Mouse (Mus musculus) heart, embryonic 13.5 days (tissue): Measurements from ENCODE around the gene Wwc2. TPM values are rescaled to one million over a fixed set of nuclear protein-coding genes. Genes with fewer than 3 reads are reported as not detected.

Experiments used
- ATAC-seq: fragments of 200-750 bp; cut with Nextera tagmentation; 2 replicates; pipeline ENCODE4 v1.8.0; 2017; ENCODE audit warnings: moderate TSS enrichment; ENCODE audit not compliant: insufficient number of reproducible peaks, low FRiP score, low TSS enrichment; ENCODE audit errors: extremely low read depth
- H3K27ac ChIP-seq: fragments of 300-500 bp; sonication (generic); replicated peaks from 2 replicates; pipeline ENCODE4 v1.5.1; 2015; ENCODE audit warnings: moderate library complexity, mild to moderate bottlenecking, inconsistent platforms
- H3K27me3 ChIP-seq: fragments of 300-500 bp; sonication (generic); replicated peaks from 2 replicates; pipeline ENCODE4 v1.6.1; 2015; ENCODE audit warnings: mild to moderate bottlenecking, inconsistent platforms
- H3K36me3 ChIP-seq: fragments of 300-500 bp; sonication (generic); 2 replicates; pipeline ENCODE4 v1.6.1; 2015; ENCODE audit warnings: mild to moderate bottlenecking, inconsistent platforms
- H3K4me1 ChIP-seq: fragments of 300-500 bp; sonication (generic); 2 replicates; pipeline ENCODE4 v1.6.1; 2015; ENCODE audit warnings: inconsistent platforms
- H3K4me2 ChIP-seq: fragments of 300-500 bp; sonication (generic); 2 replicates; pipeline ENCODE4 v1.6.1; 2015; ENCODE audit warnings: inconsistent platforms, mild to moderate bottlenecking, moderate library complexity
- H3K4me3 ChIP-seq: fragments of 300-500 bp; sonication (generic); 2 replicates; pipeline ENCODE4 v1.5.1; 2015; ENCODE audit warnings: moderate library complexity, mild to moderate bottlenecking, inconsistent platforms
- H3K9ac ChIP-seq: fragments of 300-500 bp; sonication (generic); 2 replicates; pipeline ENCODE4 v1.6.1; 2015; ENCODE audit warnings: inconsistent platforms, mild to moderate bottlenecking, moderate library complexity
- H3K9me3 ChIP-seq: fragments of 300-500 bp; sonication (generic); 2 replicates; pipeline ENCODE4 v1.6.1; 2016; ENCODE audit warnings: inconsistent platforms
- WGBS: fragments of 180-500 bp; shearing (Covaris S2); methylation state at CpG from one replicate; pipeline ENCODE4 v1.1.7; 2015; ENCODE audit warnings: mixed read lengths; 5-methylcytosine and 5-hydroxymethylcytosine counted together
- polyA plus RNA-seq: library from polyadenylated mRNA; unstranded; fragments of >200 nt; fragmentation: Nextera tagmentation; extraction: Ambion mirVana; gene quantifications from 2 replicates; pipeline ENCODE4 v1.2.1, GENCODE M21; 2015

Gene Wwc2
- polyA plus RNA-seq, 1 experiment from 2014 or later: 11.1 TPM

GRCm38 (mm10) chr8:47784436-47784835 lies 206.3 kb downstream of the Wwc2 start:
- H3K4me2 ChIP-seq: no peak overlapping the region
- H3K27ac ChIP-seq: no peak overlapping the region
- no peak for ATAC-seq
- peaks cover 8% of the 10 kb centered on the region for H3K4me1 ChIP-seq
- H3K9me3 ChIP-seq: no peaks in the 10 kb centered on the region
- no peaks in the 10 kb centered on the region for H3K36me3 ChIP-seq
- WGBS: 81% methylated on average over 7 of the region's 7 CpGs
- H3K27me3 ChIP-seq: no peaks in the 10 kb centered on the region
- H3K9ac ChIP-seq: no peak overlapping the region
- no peak overlapping the region for H3K4me3 ChIP-seq

- Histone ChIP-seq H3K9ac (no peak overlapping the region), H3K27me3 (no peaks in the 10 kb centered on the region), H3K4me1 (peaks cover 8% of the 10 kb centered on the region), H3K27ac (no peak overlapping the region), H3K9me3 (no peaks in the 10 kb centered on the region), H3K4me3 (no peak overlapping the region), H3K36me3 (no peaks in the 10 kb centered on the region), H3K4me2 (no peak overlapping the region)
- ATAC-seq: no peak
- WGBS: 82% methylated on average over 6 of the region's 6 CpGs
These were observed 206.8 kb downstream of the Wwc2 start for GRCm38 (mm10) chr8:47783944-47784343.

GRCm38 (mm10) chr8:47783544-47783943 lies 207.2 kb downstream of the Wwc2 start:
- H3K27ac ChIP-seq: no peak overlapping the region
- WGBS: 85% methylated on average over 2 of the region's 2 CpGs
- no peaks in the 10 kb centered on the region for H3K27me3 ChIP-seq
- no peak for ATAC-seq
- H3K4me2 ChIP-seq: no peak overlapping the region
- H3K9ac ChIP-seq: no peak overlapping the region
- H3K4me1 ChIP-seq: peaks cover 8% of the 10 kb centered on the region
- no peaks in the 10 kb centered on the region for H3K36me3 ChIP-seq
- H3K9me3 ChIP-seq: no peaks in the 10 kb centered on the region
- no peak overlapping the region for H3K4me3 ChIP-seq

GRCm38 (mm10) chr8:47781881-47782280 lies 208.8 kb downstream of the Wwc2 start:
- no peaks in the 10 kb centered on the region for H3K9me3 ChIP-seq
- H3K27me3 ChIP-seq: no peaks in the 10 kb centered on the region
- no peak overlapping the region for H3K9ac ChIP-seq
- H3K36me3 ChIP-seq: no peaks in the 10 kb centered on the region
- 88% methylated on average over 4 of the region's 4 CpGs for WGBS
- ATAC-seq: no peak
- H3K4me1 ChIP-seq: no peaks in the 10 kb centered on the region
- no peak overlapping the region for H3K4me3 ChIP-seq
- H3K4me2 ChIP-seq: no peak overlapping the region
- H3K27ac ChIP-seq: no peak overlapping the region

- Histone ChIP-seq H3K4me3 (no peak overlapping the region), H3K9me3 (no peaks in the 10 kb centered on the region), H3K27me3 (no peaks in the 10 kb centered on the region), H3K36me3 (no peaks in the 10 kb centered on the region), H3K27ac (no peak overlapping the region), H3K4me2 (no peak overlapping the region), H3K9ac (no peak overlapping the region), H3K4me1 (no peaks in the 10 kb centered on the region)
- no peak for ATAC-seq
- 72% methylated on average over 6 of the region's 6 CpGs for WGBS
These were observed 211.1 kb downstream of the Wwc2 start for GRCm38 (mm10) chr8:47779589-47779988.

GRCm38 (mm10) chr8:47777415-47777814 lies 213.3 kb downstream of the Wwc2 start:
- 86% methylated on average over 7 of the region's 7 CpGs for WGBS
- H3K4me3 ChIP-seq: no peak overlapping the region

More at GRCm38 (mm10) chr8:47777415-47777814, 213.3 kb downstream of the Wwc2 start:
- H3K36me3 ChIP-seq: no peaks in the 10 kb centered on the region
- H3K27me3 ChIP-seq: no peaks in the 10 kb centered on the region
- no peak overlapping the region for H3K9ac ChIP-seq
- H3K4me1 ChIP-seq: no peaks in the 10 kb centered on the region
- no peak overlapping the region for H3K27ac ChIP-seq
- no peak overlapping the region for H3K4me2 ChIP-seq
- H3K9me3 ChIP-seq: no peaks in the 10 kb centered on the region
- no peak for ATAC-seq

Other genes with a start within 250 kb of the Wwc2 start
- gene Cldn24, start 168.8 kb downstream of the Wwc2 start, polyA plus RNA-seq: not detected in 2 replicates
- not detected in 2 replicates for gene Cldn22, start 166.4 kb downstream of the Wwc2 start, polyA plus RNA-seq
- gene Dctd, start 108.2 kb upstream of the Wwc2 start, polyA plus RNA-seq: 27.2 and 32.7 TPM in 2 replicates